Mouse (Mus musculus) gastrocnemius, postnatal 4 days (tissue): ENCODE results near the gene Slc38a3. TPM values are rescaled to one million over a fixed set of nuclear protein-coding genes. Genes with fewer than 3 reads are reported as not detected.

Source experiments
- DNase-seq, 2 experiments: peaks; one replicate each; pipeline ENCODE4 v3.0.0; 2021 to 2022; ENCODE audit warnings: low spot score in 2 of 2, mixed read lengths in 2 of 2
- total RNA-seq, 2 experiments: library from RNA; stranded (reverse); gene quantifications; 2 replicates each; pipeline ENCODE4 v1.2.3; 2021

Gene Slc38a3
- total RNA-seq, 2 experiments from 2014 or later: 10.6 to 11.3 TPM

- DNase-seq: no peak
Observed at GRCm38 (mm10) chr9:107625351-107626128, 43.8 kb downstream of the Slc38a3 start.

GRCm38 (mm10) chr9:107624951-107625350 is 44.4 kb downstream of the Slc38a3 start:
- DNase-seq: no peak

- no peak for DNase-seq
Observed at GRCm38 (mm10) chr9:107624539-107624938, 44.8 kb downstream of the Slc38a3 start.

GRCm38 (mm10) chr9:107620954-107621353 is 48.4 kb downstream of the Slc38a3 start:
- no peak for DNase-seq

GRCm38 (mm10) chr9:107619546-107619879 is 49.8 kb downstream of the Slc38a3 start:
- DNase-seq: no peak

- no peak for DNase-seq
Observed at GRCm38 (mm10) chr9:107618778-107619545, 50.4 kb downstream of the Slc38a3 start.

GRCm38 (mm10) chr9:107618098-107618497 is 51.2 kb downstream of the Slc38a3 start:
- DNase-seq: no peak

GRCm38 (mm10) chr9:107617461-107617860 is 51.9 kb downstream of the Slc38a3 start:
- DNase-seq: no peak

- DNase-seq: no peak
Observed at GRCm38 (mm10) chr9:107615035-107615434, 54.3 kb downstream of the Slc38a3 start.

- DNase-seq: peak in 1 of 2 experiments; percentile 58
Observed at GRCm38 (mm10) chr9:107612945-107613569, 56.3 kb downstream of the Slc38a3 start.

- peak; percentile 99 to 100 for DNase-seq
Observed at GRCm38 (mm10) chr9:107612191-107612944, 57.0 kb downstream of the Slc38a3 start.

- DNase-seq: no peak
Observed at GRCm38 (mm10) chr9:107611456-107612190, 57.7 kb downstream of the Slc38a3 start.

- no peak for DNase-seq
Observed at GRCm38 (mm10) chr9:107609433-107609830, 59.9 kb downstream of the Slc38a3 start.

- DNase-seq: peak in 1 of 2 experiments; percentile 60
Observed at GRCm38 (mm10) chr9:107608741-107609432, 60.4 kb downstream of the Slc38a3 start, which contains the start of gene Sema3b. Gene Sema3b (minus strand): TSS chr9:107609229.

- DNase-seq: no peak
Observed at GRCm38 (mm10) chr9:107607653-107608245, 61.6 kb downstream of the Slc38a3 start.

- DNase-seq: no peak
Observed at GRCm38 (mm10) chr9:107607036-107607435, 62.3 kb downstream of the Slc38a3 start.

GRCm38 (mm10) chr9:107606591-107606990 is 62.7 kb downstream of the Slc38a3 start:
- peak in 1 of 2 experiments; percentile 56 for DNase-seq

GRCm38 (mm10) chr9:107605041-107605661 is 64.2 kb downstream of the Slc38a3 start:
- DNase-seq: no peak

GRCm38 (mm10) chr9:107603251-107603650 is 66.1 kb downstream of the Slc38a3 start:
- DNase-seq: no peak
